Mouse (Mus musculus): ENCODE results near the gene Hbb-bs.

DNA sequence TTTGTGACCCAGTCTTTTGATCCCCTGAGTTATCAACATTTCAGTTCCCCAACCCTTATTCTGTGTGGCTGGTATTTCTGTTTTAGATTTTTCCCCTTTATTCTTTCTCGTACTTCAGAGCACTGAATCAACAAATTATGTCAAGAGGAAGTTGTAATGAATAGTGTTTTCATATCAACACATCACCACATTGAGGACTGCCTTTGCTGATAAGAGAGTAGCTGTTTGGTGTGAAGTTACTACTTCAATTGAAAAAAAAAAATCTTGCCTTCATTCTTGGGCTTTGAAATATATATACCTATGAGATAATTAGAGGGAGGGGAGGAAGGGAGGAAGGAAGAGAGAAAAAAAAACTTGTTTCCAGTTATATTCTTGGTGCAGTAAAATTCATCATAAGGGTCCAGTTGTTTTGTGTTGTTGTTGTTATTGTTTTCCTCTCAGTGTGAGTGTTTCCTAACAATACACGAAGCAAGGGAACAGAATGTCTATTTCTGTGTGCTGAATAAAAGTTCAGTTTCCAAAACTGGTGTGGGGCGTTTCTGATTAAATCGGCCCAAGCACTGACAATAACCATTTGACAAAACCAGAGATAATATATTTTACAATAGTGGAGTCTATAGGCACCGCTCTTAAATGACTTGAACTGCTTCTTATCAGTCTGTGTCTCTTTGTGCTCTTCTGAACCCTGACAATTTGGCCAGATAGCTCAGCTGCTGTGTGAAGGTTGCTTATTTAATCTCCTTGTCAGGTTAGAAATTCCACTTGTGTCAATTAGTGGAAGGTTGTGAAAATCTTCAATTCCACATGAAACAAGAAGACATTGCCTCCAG is 18.7 kb downstream of the Hbb-bs start:
- TF ChIP-seq POLR2A (IDR thresholded peaks at IDR 0.05; ENCODE audit: insufficient read length, low read depth) = no peak
- TF ChIP-seq POLR2AphosphoS2 (IDR thresholded peaks at IDR 0.05; ENCODE audit: insufficient read length, low read depth) = no peak
- TF ChIP-seq MAX (IDR thresholded peaks at IDR 0.05; ENCODE audit: low read depth) = no peak
- TF ChIP-seq TCF12 (IDR thresholded peaks at IDR 0.05; ENCODE audit: insufficient read depth, poor library complexity, severe bottlenecking) = no peak
- no peak for TF ChIP-seq E2F4 (IDR thresholded peaks at IDR 0.05; ENCODE audit: insufficient read depth)
- no peak for TF ChIP-seq USF1 (IDR thresholded peaks at IDR 0.05; ENCODE audit: low read depth)
